Mouse (Mus musculus): ENCODE results near the gene Cdc14b.

Gene Cdc14b

GRCm38 (mm10) chr13:64153751-64154267, 121.3 kb downstream of the Cdc14b start:
- Histone ChIP-seq H3K27me3 (ENCODE audit: control insufficient read depth, insufficient read depth, low read length, poor library complexity, severe bottlenecking) (no peaks in the 10 kb centered on the region), H3K36me3 (ENCODE audit: control insufficient read depth, insufficient read depth, low read length, poor library complexity, severe bottlenecking) (no peaks in the 10 kb centered on the region)
- peak; percentile 79 for DNase-seq (ENCODE audit: low read depth, low spot score)

DNA sequence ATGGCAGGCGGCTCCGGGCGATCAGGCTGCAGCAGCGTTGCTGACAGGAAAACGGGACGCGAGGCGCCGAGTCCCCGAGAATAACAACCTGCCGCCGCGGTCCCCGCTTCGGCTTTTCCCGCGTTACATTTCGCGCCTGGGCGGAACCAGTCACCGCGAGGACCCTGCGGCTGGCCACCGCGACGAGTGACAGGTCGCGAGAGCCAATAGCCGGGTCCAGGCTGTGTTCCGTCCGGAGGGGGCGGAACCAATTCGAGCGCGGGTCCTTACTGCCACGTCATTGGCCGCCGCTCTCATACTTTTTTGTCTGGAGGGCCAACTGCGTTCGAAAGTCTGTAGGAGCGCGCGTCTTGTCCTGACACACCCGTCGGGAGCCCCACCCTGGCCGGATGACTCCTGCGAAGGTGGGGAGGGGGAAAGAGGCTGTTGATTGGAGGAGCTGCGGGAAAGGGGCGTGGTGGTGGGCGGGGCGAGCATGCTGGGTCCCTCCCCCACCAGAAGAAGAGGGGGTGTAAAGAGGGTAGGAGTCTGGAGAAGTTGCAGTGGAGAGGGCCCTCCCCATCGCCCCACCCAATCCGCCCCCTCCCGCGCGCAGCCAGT, 121.9 kb downstream of the Cdc14b start, which contains the start of gene Zfp367:
TSS of gene Zfp367 (minus strand) at position 120 of the 600 bp plus-strand sequence.
- Histone ChIP-seq H3K36me3 (ENCODE audit: control insufficient read depth, insufficient read depth, low read length, poor library complexity, severe bottlenecking) (no peaks in the 10 kb centered on the region), H3K27me3 (ENCODE audit: control insufficient read depth, insufficient read depth, low read length, poor library complexity, severe bottlenecking) (no peaks in the 10 kb centered on the region)
- peak; percentile 99 for DNase-seq (ENCODE audit: low read depth, low spot score)

DNA sequence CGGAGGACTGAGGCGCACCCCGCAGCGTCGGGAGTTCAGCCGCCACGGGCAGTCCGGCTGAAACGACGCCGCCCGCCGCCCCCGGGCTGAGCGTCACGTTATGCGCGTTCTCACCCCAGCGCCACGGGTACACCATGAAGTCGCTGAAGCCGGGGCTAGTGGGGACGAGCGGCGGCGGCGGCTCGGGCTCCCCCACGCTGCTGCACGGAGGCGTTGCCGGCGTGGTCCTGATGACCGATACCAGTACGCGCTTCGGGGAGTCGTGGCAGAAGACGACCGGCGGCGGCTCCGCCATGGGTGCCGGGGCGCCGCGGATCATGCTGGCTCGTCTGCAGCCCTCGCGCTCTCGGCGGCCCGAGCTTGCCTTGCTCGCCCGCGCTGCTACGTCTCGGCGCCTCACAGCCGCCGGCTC, 122.4 kb downstream of the Cdc14b start:
- Histone ChIP-seq H3K27me3 (ENCODE audit: control insufficient read depth, insufficient read depth, low read length, poor library complexity, severe bottlenecking) (no peaks in the 10 kb centered on the region), H3K36me3 (ENCODE audit: control insufficient read depth, insufficient read depth, low read length, poor library complexity, severe bottlenecking) (no peaks in the 10 kb centered on the region)
- DNase-seq (ENCODE audit: low read depth, low spot score), result no peak

DNA sequence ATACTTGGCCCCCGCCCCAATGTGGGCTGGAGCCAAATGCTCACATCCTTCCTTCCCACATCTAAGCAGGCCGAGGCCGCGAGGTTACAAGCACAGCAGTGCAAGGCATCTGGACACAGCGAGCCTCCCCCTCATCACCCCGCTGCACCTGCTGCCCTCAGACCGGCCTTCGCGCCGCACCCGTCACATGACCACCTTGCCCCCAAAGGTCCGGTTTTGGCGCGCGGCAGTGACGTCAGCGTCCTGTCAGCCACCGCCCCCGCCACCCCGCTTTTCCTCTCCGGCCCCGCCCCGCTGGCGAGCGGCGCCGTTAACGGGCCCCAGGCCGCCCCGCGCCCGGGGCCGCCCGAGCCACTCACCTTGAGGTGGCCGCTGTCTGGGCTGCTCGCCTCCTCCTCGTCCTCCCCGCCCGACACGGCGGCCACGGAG, 122.8 kb downstream of the Cdc14b start:
- Histone ChIP-seq H3K36me3 (ENCODE audit: control insufficient read depth, insufficient read depth, low read length, poor library complexity, severe bottlenecking) (no peaks in the 10 kb centered on the region), H3K27me3 (ENCODE audit: control insufficient read depth, insufficient read depth, low read length, poor library complexity, severe bottlenecking) (no peaks in the 10 kb centered on the region)
- peak; percentile 87 for DNase-seq (ENCODE audit: low read depth, low spot score)

DNA sequence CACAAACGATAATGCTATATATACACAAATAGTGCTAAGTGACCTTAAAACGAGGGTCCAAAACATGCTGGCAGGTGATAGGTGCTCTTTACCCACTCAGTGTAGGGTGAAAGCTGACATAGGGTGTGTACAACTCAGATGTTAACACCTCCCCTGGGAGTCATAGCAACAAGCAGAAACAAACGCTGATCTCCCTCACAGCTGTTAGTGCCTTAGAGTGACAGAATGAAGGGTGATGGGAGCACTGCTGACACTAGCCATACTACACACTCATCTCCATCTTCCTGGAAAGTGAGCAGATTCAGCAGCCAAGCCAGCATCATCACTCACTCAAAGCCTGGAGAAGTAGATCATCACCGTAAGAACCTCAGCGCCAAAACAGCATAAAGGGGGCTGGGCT, 125.0 kb downstream of the Cdc14b start:
- Histone ChIP-seq H3K27me3 (ENCODE audit: control insufficient read depth, insufficient read depth, low read length, poor library complexity, severe bottlenecking) (no peaks in the 10 kb centered on the region), H3K36me3 (ENCODE audit: control insufficient read depth, insufficient read depth, low read length, poor library complexity, severe bottlenecking) (no peaks in the 10 kb centered on the region)
- DNase-seq (ENCODE audit: low read depth, low spot score), result no peak

Measured in splenic B cell, adult 2 months (primary cell).